Mouse (Mus musculus): ENCODE measurements at regions not wholly inside any gene's neighbourhood (a gene's known extent, or its start where the extent isn't known, plus 50 kb on each side); places are given as distances from the start of the nearest gene placed in this dataset.
A peak's percentile ranks its signal among the peaks of the same experiment; 100 is the strongest.

DNA sequence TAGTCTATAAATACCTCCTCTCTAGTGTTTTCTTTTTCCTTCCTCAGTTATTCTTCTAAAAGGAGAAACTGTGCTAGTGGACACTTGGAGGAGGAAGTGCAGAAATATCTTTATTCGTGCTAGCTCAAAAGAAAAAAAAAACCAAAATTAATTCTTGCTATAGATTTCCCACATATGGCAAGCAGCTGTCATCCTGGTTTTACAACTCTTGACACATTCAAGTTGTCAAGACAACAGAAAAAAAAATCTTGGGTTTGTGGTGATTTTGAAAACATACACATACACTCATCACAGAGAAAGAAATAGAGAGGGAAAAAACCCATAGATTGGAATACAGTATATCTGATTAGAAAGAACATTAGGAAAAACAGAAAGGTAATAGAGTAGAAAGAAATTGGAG is 352.8 kb upstream of the Slco3a1 start:
- DNase-seq (ENCODE audit: low read depth, low spot score), result peak; percentile 18

DNA sequence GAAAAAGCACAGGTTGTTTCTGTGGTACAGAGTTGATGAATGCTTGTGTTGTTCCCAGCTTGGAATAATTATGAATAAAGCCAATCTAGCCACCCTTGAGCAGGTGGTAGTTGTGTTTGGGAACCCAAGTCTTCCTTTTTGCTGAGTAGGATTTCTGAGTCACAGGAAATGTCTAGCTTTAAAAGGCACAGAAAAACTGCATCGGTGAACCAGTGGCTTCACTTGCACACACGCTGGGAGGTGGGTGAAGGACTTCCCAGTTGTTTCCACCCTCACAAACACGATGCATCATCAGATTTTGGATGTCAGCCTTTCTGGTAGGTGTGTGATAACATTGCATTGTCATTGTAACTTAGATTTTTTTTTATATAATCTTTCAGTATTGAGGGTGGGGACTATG is 322.9 kb upstream of the Slco3a1 start:
- DNase-seq (ENCODE audit: low read depth, low spot score), result no peak

DNA sequence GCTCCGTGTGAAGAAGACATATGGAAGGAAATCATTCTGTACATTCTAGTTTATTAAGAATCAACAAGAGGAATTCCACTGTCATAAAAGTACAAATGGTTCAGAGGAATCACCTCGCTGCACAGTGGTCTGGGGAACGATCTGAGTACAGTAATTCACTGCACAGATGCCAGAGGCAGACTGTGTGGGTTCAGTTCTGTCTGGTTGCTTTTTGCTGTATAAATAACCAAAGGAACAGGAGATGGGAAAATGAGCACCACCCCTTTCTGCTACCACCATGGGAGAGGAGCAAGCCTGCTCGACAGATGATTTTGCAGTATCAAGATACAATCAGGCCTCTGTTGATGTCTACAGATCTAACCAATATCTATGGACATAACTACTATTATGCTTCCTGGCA is 322.1 kb upstream of the Slco3a1 start:
- no peak for DNase-seq (ENCODE audit: low read depth, low spot score)

DNA sequence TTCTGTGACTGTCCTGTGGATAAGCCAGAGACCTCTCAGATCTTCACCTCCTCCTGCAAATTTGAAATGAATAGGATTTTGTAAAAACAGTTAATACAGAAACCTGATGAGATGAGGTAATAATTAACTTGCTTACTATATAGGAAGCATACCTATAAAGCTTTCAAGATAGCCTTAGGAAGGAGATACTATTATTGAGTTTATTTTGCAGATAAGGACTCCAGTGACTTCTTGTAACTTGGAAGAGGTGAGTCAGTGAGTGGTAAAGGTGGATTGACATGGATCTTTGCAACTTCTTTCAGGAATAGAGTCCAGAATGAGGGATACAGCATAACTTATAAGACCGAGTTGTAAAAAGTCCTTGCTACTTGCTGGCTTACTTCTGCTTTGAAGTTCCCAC is 315.7 kb upstream of the Slco3a1 start:
- no peak for DNase-seq (ENCODE audit: low read depth, low spot score)

DNA sequence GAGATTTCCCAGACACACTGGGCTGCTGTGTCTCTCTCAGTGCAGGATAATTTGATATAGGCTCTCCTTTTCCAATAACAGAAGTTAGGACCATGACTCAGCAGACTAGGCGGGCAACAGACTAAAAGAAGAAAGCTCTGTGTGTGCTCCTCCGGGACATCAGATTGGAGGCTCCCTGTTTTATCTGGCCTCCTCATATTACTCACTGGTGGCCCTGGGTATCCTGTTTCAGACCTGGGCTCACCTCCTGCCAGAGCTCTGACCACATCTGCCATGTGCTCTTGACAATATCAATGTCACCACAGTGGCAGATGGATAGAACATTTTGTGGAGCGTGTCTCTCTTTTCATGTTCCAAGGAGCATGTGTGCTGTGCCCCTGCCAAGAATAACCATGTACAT is 308.1 kb upstream of the Slco3a1 start:
- DNase-seq (ENCODE audit: low read depth, low spot score), result peak; percentile 66

DNA sequence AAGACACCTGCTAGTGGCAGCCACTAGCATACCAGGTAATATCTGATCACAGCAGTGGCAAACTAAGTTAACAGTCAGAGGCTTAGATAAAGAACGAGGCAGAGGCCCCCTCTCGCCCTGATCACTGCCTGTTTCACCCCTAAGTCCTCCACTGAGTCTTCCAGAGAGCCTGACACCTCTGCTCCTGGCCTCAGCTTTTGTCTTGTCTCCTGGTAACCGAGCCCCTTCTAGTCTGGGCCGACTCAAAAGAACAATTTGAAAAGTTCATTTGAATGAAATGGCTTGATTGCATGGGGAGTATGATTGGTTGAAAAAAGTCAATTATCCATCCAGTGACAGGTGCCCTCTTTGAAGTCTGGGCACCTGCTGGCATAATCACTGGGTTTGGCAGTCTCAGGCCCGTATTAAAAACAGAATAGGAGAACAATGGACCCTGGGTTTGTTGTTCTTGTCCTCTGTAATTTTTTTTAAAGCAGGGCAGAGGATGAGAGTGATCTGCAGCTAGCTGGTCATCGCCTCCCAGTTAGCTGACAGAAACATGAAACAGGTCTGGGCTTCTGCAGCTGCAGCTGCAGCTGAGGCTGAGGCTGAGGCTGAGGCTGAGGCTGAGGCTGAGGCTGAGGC is 289.8 kb upstream of the Slco3a1 start:
- DNase-seq (ENCODE audit: low read depth, low spot score), result no peak

DNA sequence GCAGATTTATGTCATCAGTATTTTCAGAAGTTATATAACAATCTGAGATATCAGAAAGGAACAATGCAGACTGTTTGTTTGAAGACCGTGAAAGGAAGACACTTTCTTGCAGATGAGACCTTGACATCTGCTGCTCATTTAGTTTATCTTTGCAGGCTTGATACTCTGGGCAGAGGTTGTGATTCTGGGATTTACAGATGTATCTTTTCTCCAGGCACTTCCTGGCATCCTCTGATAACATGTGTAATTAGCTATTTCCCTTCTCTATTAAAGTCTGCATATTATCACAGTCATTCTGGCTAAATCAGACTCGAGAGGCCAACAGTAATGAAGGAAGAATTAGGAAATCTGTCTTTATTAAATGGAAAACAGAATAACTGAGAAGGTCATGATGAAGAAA is 268.7 kb upstream of the Slco3a1 start:
- no peak for DNase-seq (ENCODE audit: low read depth, low spot score)

DNA sequence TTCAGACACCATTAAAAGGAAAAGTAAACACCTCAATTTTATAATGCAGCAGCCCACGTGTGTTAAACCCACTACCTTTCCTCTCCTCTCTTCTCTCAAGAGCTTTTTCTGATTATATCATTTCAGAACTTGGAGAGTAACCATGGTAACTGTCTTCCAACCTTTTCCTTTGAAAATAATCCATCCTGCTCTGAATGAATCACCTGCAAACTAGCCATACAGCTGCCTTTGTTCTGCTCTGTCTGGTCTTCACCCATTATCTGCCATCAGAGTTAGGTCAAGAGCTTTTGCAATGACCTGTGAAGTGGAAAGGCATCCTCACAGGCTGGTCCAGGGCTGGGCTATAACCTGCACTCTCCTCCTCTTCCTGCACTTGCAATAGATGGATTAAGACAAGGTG is 238.7 kb upstream of the Slco3a1 start:
- DNase-seq (ENCODE audit: low read depth, low spot score), result no peak

DNA sequence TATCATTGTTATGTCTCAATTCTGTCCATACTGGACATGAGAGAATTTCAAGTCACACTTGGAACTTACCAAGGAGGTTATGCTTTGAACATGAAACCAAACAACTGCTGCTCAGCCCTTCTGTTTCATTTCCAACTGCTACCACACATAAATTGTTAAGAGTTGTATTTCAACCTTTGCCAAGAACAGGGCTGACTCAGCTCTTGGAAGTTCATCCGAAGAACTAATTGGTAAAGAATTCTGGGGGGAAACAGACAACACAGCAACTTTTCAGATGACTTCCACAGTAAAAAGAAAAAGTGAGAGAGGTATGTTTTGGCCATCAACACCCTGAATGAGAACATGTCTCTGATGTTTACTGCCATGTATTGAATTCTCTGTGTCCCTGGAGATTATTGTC is 234.1 kb upstream of the Slco3a1 start:
- no peak for DNase-seq (ENCODE audit: low read depth, low spot score)

DNA sequence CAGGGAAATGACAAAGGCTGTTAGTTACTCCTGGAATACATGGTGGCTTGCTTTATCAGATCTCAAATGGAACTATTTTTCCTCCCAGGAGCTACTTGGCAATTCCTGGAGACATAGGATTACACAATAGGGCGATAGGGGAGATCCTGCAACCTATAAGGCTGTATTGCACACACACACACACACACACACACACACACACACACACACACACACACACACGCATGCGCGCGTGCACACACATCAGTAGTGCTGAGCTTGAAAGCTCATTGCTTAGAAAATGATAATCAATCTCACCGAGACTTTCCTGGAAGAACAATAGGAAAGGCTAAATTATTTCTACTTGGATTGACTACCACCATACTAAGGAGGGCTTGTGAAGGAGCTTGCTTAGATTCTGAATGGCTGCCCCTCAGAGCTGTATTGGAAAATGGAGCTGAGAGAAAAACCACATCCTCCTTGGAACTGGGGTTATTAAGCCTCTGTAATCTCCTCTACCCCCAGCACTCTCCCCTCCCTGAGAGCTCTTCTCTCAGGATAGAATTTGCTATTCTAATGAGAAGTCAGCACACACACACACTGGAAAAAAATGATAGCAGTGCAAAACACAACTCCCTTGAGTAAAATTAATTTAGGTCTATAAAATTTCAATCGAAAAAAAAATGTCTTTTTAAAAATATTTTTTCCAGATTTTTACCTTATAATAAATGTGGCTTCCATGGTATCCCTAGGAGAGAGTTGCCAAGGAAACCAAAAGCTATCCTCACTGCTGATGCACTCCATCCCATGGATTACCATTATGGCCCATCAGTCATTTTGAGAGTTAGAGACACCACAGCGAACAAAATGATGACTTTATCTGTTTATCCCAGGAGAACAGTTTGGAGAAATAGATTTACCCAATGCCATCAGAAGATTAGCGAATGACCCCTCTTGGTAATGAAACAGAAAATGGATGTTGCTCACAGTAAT is 217.1 kb upstream of the Slco3a1 start:
- no peak for DNase-seq (ENCODE audit: low read depth, low spot score)

DNA sequence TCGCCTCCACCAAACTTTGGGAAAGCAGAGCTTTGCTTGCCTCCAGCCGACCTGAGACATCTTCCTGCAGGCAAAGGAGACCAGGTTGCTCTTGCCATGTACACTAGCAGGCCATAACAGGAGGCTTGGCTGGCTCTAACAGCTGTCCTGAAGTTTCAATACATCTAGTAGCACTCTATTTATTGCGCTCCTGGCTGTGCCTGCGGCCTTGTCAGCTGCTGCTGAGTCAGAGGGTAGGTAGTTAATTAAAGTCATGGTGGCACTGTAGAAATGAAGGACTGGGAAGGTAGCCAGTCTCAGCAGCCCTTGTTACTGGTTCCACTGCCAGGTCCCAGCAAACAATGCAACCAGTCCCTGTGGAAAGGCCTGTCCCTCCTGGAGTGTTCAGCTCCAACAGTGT is 212.0 kb upstream of the Slco3a1 start:
- DNase-seq (ENCODE audit: low read depth, low spot score), result no peak

DNA sequence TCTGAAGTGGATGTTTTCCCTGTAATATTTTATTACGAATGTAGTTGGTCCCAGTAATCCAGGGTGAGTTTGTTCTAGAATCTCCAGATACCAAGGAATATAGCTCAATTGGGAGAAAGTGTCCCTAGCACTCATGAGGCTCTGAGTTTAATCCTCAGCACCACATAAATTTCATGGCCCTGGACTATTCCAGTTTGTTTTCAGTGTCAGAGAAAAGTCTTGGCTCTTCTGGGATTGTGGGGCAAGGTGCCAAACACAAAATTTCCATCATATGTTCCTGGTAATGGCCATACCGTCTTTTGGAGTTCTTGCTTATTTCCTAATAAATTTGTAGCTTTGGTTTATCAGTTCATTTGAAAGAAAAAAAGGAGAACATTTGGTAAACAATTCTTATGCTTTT is 202.9 kb upstream of the Slco3a1 start:
- DNase-seq (ENCODE audit: low read depth, low spot score), result no peak

DNA sequence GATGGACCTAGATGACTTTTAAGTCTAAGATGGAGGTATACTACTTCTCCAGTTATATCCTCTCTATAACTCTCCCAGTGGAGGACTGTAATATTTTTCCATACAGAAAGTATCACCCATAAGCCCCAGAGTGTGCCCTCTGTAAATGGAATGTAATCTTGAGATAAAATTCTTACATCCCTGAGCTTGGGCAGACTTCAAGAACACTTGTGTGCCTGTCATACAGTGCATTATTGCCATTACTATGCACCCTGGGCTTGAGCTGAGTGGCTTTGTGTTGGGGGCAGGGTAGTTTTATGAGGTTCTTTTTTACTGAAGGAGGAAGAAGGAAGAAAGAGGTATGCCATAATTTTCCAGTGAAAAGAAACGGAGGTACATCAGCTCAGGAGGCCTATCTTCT is 193.1 kb upstream of the Slco3a1 start:
- DNase-seq (ENCODE audit: low read depth, low spot score), result no peak

DNA sequence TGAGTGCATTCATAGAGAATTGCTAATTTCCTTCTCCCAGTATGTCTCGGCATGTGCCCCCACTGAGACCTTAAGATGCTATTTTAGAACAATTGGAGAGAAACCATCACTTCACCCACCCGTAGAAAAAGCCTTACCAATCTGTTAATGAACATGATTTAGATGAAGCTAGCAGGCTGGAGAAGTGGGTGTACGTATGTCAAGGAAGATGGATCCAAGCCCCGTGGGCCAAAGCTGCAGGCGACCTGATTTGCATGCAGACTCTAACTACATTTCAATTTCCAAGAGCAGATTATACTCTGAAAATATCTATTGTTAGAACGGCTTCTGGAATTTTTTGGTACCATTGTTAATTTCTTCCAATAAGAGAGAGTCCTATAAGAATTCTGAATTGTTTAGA is 180.4 kb upstream of the Slco3a1 start:
- no peak for DNase-seq (ENCODE audit: low read depth, low spot score)

DNA sequence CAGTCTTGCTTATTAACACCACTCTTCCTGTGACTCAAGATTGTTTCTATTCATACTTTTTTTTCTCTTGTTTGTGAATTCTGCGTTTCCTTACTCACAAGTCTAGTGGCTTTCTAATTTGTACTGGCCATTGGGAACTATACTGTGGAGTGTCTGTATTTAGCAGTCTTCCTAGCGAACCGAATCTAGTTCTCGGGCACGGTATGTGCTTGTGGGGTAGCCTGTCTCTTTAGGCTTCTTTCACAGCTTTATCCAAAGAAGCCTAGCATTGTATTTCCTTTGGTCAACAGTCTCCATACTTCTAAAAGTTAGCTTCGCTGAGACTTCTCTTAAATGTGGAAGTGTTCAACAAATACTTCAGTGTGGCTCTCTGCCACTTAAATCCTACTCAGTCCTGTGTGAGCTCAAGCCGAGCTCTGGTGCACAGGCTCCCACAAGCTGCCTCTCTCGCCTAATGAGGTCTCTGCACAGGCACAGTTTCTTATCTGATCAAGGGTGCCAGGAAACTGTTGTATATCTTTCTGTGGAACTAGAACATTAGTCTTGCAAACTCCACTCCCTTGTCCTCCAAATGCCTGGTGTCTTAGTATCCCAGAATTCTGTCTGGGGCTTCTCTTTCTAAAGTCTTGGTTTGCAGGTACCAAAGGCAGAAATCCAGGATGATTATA is 171.9 kb upstream of the Slco3a1 start:
- no peak for DNase-seq (ENCODE audit: low read depth, low spot score)

DNA sequence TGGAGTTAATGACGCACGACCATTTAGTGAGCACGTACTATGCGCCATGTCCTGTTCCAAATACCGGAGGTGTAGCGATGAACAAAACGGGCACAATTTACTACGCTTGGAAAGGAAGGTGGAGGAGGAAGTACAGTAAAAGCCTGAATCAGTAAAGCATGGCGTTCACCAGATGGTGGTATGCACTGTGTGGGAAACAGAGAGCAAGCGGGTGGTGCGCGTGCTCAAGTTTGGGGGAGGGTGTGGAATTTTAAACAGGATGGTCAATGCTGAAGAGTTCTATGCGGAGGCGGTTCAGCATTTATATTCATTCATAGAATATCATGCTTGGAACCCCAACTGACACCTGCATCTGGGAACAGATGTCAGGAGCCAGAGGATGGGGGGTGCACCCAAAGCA is 164.7 kb upstream of the Slco3a1 start:
- DNase-seq (ENCODE audit: low read depth, low spot score), result no peak

DNA sequence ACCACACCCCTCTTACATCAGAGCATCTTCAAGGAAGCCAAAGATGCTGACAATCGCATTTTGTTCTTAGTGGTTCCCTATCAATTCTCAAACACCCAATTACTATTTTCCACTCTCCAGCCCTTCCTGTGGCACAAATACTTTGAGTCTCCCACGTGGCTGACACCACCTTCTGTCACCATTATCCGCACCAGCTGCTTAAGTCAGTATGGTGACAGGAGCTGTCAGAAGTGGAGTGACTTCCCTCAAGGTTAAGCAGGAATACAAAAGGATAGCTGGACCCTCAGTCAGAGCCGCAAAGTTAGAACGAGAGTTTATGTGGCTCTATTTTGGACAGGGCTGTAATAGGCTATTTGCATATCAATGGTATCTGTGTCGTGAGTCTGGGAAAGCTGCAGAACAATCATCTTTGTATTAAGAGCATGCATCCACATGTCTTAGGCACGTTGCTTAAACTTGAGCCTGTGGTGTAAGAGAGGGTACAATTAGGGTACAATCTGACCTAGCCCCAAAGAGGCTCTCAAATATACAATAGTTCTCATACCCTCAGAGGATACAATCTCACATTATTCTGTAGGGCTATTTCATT is 155.5 kb upstream of the Slco3a1 start:
- no peak for DNase-seq (ENCODE audit: low read depth, low spot score)

DNA sequence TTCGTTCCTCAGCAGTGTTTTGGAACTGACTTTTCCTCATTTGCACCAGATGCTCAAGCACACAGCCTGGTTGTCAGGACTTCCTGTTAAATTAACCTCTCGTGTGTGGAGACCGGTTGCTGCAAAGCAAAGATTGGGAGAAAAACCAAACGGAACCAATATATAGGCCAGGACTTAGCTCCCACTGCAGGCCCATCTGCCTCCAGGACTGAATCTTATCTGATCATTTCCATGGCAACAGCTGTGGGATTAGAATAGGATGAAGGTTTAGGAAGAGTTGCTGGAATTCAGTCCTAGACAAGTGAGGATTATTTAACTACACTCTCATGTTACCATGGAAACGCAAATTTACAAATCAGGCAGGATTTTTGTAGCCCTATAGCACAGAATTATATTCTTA is 154.4 kb upstream of the Slco3a1 start:
- DNase-seq (ENCODE audit: low read depth, low spot score), result no peak

DNA sequence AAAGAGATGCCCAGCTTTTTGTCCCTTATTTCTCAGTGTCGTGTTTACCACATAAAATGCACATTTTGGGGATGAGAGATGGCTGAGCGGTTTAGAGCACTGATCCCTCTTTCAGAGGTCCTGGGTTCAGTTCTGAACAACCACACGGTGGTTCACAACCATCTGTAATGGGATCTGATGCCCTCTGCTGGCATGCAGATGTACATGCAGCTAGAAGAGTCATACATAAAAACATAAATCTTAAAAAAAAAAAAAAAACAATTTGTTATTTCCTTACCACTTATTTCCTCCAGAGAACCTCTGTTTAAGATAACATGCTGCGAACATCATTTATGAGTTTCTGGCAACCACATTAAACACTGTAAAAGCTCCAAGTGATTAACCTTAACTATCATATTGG is 149.0 kb upstream of the Slco3a1 start:
- DNase-seq (ENCODE audit: low read depth, low spot score), result no peak

DNA sequence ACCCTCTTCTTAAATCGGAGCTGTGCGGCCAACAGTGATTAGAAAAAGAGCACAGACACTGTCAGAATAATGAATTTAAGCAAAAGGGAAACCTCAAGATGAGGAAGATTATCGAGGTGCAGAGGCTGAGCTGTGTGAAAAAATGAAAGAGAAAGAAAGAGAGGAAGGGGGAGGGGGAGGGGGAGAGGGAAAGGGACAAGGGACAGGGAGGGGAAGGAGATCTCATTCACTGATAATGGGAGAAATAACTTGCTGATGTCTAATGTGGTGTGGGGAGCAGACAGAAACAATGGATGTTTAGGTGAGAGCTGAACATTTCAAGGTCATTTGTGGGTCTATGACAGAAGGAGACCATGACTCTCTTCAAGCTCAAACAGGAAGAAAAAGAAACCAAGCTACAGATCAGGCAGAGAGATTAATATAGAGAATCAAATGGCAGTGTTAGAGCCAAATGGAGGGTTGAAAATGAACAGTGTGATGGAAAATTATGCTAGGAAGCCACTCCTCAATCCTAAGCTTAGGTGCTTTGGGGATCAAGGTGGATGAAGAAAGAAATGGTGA is 143.3 kb upstream of the Slco3a1 start:
- no peak for DNase-seq (ENCODE audit: low read depth, low spot score)

DNA sequence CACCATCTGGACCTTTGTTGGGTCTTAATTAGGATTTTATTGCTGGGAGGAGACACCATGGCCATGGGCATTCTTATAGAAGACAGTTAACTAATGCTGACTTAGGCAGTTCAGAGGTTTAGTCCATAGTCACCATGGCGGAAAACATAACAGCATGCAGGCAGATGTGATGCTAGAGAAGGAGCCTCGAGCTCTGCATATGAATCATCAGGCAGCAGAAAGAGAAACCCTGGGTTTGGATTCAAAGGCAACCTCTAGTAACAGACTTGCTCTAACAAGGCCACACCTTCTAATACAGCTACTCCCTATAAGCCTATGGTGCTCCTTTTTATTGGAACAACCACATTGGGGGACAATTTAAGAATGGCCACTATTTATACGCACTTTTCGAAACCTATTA is 141.7 kb upstream of the Slco3a1 start:
- no peak for DNase-seq (ENCODE audit: low read depth, low spot score)

DNA sequence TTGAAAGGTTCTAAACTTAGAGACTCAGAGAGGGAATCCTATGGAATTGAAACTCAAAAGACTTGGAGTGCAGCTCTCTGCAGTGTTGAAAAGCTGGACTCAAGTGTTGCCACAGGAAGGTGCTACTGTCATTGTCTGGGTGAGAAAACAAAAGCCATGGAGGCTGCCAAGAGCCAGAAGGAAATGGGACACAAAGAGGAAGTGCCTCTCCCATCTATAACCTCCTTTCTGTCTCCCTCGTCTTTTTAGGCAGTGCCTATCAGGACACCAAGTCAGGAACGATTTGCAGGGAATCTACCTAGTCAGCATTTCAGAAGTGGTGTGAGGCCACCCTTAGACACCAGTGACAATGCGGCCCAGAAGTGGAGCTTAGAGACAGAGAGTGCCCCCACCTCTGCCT is 138.5 kb upstream of the Slco3a1 start:
- no peak for DNase-seq (ENCODE audit: low read depth, low spot score)
